Mouse (Mus musculus): Measurements from ENCODE around the gene Frs2. TPM values are rescaled to one million over a fixed set of nuclear protein-coding genes. Genes with fewer than 3 reads are reported as not detected.

The Frs2 gene
- polyA plus RNA-seq, 1 experiment from 2014 or later: 23.6 TPM

Other genes starting within 250 kb of the Frs2 start
- gene Rab3ip, start 197.8 kb downstream of the Frs2 start, polyA plus RNA-seq (2016; fragmentation: Nextera tagmentation; extraction: Ambion mirVana): 42.6 and 47.2 TPM in 2 replicates
- gene Gm10271, start 175.9 kb downstream of the Frs2 start, polyA plus RNA-seq (2016; fragmentation: Nextera tagmentation; extraction: Ambion mirVana): not detected in 2 replicates
- 0.09 TPM in 1 of 2 replicates, not detected in the other for gene Best3, start 162.2 kb downstream of the Frs2 start, polyA plus RNA-seq (2016; fragmentation: Nextera tagmentation; extraction: Ambion mirVana)
- gene Lrrc10, start 103.2 kb downstream of the Frs2 start, polyA plus RNA-seq (2016; fragmentation: Nextera tagmentation; extraction: Ambion mirVana): not detected in 2 replicates
- gene Cct2, start 84.7 kb downstream of the Frs2 start, polyA plus RNA-seq (2016; fragmentation: Nextera tagmentation; extraction: Ambion mirVana): 263 and 274 TPM in 2 replicates
- gene Yeats4, start 76.0 kb upstream of the Frs2 start, polyA plus RNA-seq (2016; fragmentation: Nextera tagmentation; extraction: Ambion mirVana): 140 and 144 TPM in 2 replicates
- gene 9530003J23Rik, start 90.2 kb upstream of the Frs2 start, polyA plus RNA-seq (2016; fragmentation: Nextera tagmentation; extraction: Ambion mirVana): not detected in 2 replicates
- gene Lyz2, start 133.8 kb upstream of the Frs2 start, polyA plus RNA-seq (2016; fragmentation: Nextera tagmentation; extraction: Ambion mirVana): 7.7 and 9.1 TPM in 2 replicates
- not detected in 2 replicates for gene Lyz1, start 144.3 kb upstream of the Frs2 start, polyA plus RNA-seq (2016; fragmentation: Nextera tagmentation; extraction: Ambion mirVana)
- 301 and 313 TPM in 2 replicates for gene Cpsf6, start 231.5 kb upstream of the Frs2 start, polyA plus RNA-seq (2016; fragmentation: Nextera tagmentation; extraction: Ambion mirVana)